Mouse (Mus musculus) cortical plate, adult 2 months (tissue): ENCODE measurements at regions not wholly inside any gene's neighbourhood (a gene's known extent, or its start where the extent isn't known, plus 50 kb on each side); places are given as distances from the start of the nearest gene placed in this dataset.

Experiments
- H3K27ac ChIP-seq: fragments of 200-500 bp; 2 replicates; pipeline ENCODE4 v1.5.1; 2012; ENCODE audit warnings: low read length, control low read depth, inconsistent platforms; ENCODE audit not compliant: insufficient read depth
- H3K4me1 ChIP-seq: fragments of 200-500 bp; 2 replicates; pipeline ENCODE4 v1.6.1; 2011; ENCODE audit warnings: low read length; ENCODE audit not compliant: control insufficient read depth, insufficient read depth
- H3K4me3 ChIP-seq: fragments of 200-500 bp; 2 replicates; pipeline ENCODE4 v1.5.1; 2011; ENCODE audit warnings: mild to moderate bottlenecking, low read length, control low read depth; ENCODE audit not compliant: insufficient read depth
- CTCF ChIP-seq: fragments of 200-500 bp; IDR thresholded peaks from 2 replicates; pipeline ENCODE4 v1.5.1; 2011; ENCODE audit warnings: mild to moderate bottlenecking, control low read depth, low read length; ENCODE audit not compliant: insufficient read depth; ENCODE audit errors: extremely low read depth
- POLR2A ChIP-seq: fragments of 200-500 bp; IDR thresholded peaks from 2 replicates; pipeline ENCODE4 v1.6.1; 2011; ENCODE audit warnings: mild to moderate bottlenecking, low read length, control low read depth; ENCODE audit not compliant: insufficient read depth; ENCODE audit errors: extremely low read depth

DNA sequence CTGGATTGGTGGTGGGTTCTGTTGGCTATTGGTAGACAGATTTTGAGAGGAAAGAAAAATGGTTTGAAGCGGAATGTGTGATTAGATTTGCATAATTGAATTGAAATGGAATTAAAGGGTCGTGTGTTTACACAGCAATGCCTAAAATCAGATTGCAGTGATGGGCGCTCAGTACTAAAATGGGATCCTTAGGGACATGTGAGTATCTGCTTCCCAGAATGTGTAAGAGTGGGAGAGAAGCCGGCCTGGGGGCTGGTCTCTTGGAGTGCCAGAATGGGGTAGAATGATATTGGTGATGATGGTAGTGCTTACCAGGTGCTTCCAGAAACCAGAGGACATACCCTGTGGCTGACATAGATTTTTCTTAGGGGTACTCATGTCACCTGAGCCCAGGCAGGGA, 86.2 kb upstream of the Fstl4 start:
- H3K27ac ChIP-seq, result no peak overlapping the region
- no peaks in the 10 kb centered on the region for H3K4me1 ChIP-seq
- H3K4me3 ChIP-seq, result no peak overlapping the region
- TF ChIP-seq POLR2A (no peak), CTCF (no peak)

DNA sequence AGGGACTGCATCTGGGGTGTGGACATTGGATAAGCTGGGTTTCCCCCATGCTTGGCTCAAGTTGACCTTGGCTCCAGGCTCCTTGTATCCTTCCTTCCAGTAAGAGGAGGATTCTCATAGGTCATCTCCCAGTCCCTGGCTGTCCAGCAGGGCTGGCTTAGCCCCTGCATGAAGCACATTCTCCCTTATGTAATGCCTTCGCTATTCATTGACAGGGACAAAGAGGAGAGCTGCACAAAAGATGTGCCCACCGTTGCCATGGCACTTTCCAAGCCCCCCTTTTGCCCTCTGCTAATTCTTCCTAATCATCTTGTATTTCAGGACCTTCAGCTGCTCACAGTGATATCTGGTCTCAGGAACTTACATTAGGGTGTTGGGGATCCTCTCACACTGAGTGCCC, 79.0 kb upstream of the Fstl4 start:
- peaks cover 2% of the 10 kb centered on the region; the same call in 1 of the 2 replicates for H3K4me1 ChIP-seq
- TF ChIP-seq POLR2A (no peak), CTCF (no peak)
- H3K4me3 ChIP-seq, result no peak overlapping the region
- no peak overlapping the region for H3K27ac ChIP-seq

DNA sequence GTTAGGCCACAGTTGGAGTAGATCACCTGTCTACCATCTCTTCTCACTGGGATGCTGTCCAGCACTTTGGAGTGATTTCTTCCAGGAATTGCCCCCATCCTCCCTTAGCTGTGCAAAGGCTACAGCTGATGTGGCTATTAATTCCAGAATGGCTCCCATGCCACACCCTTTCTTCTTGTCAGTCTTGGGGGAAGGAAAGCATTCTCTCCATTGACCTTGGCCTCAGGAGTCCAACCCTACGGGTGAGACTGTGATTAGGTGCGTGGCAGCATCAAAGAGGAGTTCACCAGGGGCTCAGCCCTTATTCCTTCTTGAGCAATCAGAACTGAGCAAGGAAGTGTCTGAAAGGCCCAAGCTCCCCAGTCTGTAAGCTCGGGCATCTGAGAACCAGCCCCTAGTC, 71.7 kb upstream of the Fstl4 start:
- TF ChIP-seq POLR2A (no peak), CTCF (no peak)
- Histone ChIP-seq H3K27ac (no peak overlapping the region), H3K4me3 (no peak overlapping the region), H3K4me1 (no peaks in the 10 kb centered on the region)

DNA sequence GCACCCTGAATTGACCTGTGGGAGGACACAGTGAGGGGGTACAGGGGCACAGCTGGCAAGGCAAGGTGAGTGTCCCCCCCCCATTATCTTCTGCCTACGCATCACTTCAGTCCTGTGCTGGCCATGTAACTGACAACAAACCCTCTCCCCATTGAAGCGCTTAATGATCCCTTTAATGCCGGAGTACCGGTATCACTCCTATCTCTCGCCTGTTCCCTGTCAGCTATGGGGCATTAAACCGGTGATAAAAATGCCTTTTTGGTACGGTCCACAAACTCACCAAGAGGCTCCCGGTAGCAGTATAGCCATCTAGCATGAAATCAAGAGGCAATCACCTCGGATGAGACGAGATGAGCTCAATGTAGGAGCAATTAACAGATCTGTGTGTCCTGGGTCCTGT, 62.8 kb upstream of the Fstl4 start:
- TF ChIP-seq POLR2A (no peak), CTCF (no peak)
- no peaks in the 10 kb centered on the region for H3K4me1 ChIP-seq
- no peak overlapping the region for H3K27ac ChIP-seq
- H3K4me3 ChIP-seq, result no peak overlapping the region

DNA sequence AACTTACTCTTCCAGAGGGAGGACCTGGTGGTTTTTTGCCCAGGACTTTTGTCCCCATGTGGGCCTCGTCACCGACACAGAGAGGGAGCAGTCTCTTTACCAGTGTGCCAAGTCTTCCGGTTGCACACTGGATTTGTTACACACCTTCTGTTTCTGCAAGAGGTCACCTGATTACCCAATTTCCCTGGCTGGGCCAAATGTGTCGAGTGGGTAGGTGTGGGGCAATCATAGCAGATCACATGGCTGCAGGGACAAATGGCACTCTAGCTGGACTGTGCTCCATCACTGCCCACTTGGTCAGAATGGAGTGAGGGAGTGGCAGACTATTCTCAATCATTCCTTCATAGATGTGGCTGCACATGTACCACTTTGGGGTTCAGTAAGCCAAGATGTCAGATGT, 61.0 kb upstream of the Fstl4 start:
- Histone ChIP-seq H3K4me3 (no peak overlapping the region), H3K27ac (no peak overlapping the region), H3K4me1 (no peaks in the 10 kb centered on the region)
- TF ChIP-seq CTCF (no peak), POLR2A (no peak)
